In genomic region chr14:79549343-79549742, GRCm38 (mm10) we compare ENCODE assay signal across 9 mouse cellular contexts. TPM values are rescaled to one million over a fixed set of nuclear protein-coding genes. Genes with fewer than 3 reads are reported as not detected.
A peak's percentile ranks its signal among the peaks of the same experiment; 100 is the strongest.
DNase-seq lines count a peak whose midpoint lies in the region; ATAC-seq lines count a peak whose summit lies in the region.
"Had no signal": no experiment of that assay in that cellular context is flagged by ENCODE, and none has a peak within 500 bp of the region (broad histone marks: within the 10 kb centered on the region; RNA-seq: fewer than 3 reads in every experiment).

No protein-coding gene starts in this region.

- no peaks in the 10 kb centered on the region for H3K9me3 ChIP-seq in heart, embryonic 11.5 days (replicated peaks; ENCODE audit: control insufficient read depth, low read length)
- no peaks in the 10 kb centered on the region for H3K9me3 ChIP-seq in hindbrain, embryonic 13.5 days
- H3K9me3 ChIP-seq: hindbrain, embryonic 15.5 days had no signal

- no peaks in the 10 kb centered on the region for H3K27me3 ChIP-seq in heart, embryonic 11.5 days (ENCODE audit: control insufficient read depth, insufficient read depth, low read length)
- H3K27me3 ChIP-seq in hindbrain, embryonic 13.5 days: no peaks in the 10 kb centered on the region
- H3K27me3 ChIP-seq: hindbrain, embryonic 15.5 days had no signal

- 77% methylated on average over 7 of the region's 7 CpGs for WGBS in heart, embryonic 11.5 days (ENCODE audit: insufficient replicate concordance)
- 83% methylated on average over 7 of the region's 7 CpGs for WGBS in hindbrain, embryonic 13.5 days

- H3K9ac ChIP-seq in heart, embryonic 11.5 days (ENCODE audit: low read depth, low read length): no peak overlapping the region
- H3K9ac ChIP-seq in hindbrain, embryonic 13.5 days: no peak overlapping the region
- H3K9ac ChIP-seq: hindbrain, embryonic 15.5 days had no signal

- DNase-seq in heart, adult 18-20 months: peak; percentile 75
- DNase-seq in adrenal gland, postnatal 14 days: peak; percentile 40
- peak; percentile 24 for DNase-seq in heart, postnatal 4 days
- DNase-seq in lung, postnatal 25 days (ENCODE audit: low spot score): peak; percentile 86
- no peak for DNase-seq in cerebellum, adult 9-11 months
- DNase-seq in right cerebral cortex, postnatal 36 days (ENCODE audit: low spot score in 2 of 2): no peak

- no peak for ATAC-seq in heart, embryonic 11.5 days (replicated peaks; ENCODE audit: insufficient number of reproducible peaks, low FRiP score, low TSS enrichment)
- ATAC-seq in hindbrain, embryonic 13.5 days (ENCODE audit: low FRiP score): no peak

- H3K4me3 ChIP-seq in heart, embryonic 11.5 days (ENCODE audit: low read depth, low read length): no peak overlapping the region
- H3K4me3 ChIP-seq in hindbrain, embryonic 13.5 days: no peak overlapping the region
- H3K4me3 ChIP-seq: hindbrain, embryonic 15.5 days had no signal

- H3K4me2 ChIP-seq in heart, embryonic 11.5 days: no peak overlapping the region
- no peak overlapping the region for H3K4me2 ChIP-seq in hindbrain, embryonic 13.5 days
- H3K4me2 ChIP-seq: hindbrain, embryonic 15.5 days had no signal

- H3K4me1 ChIP-seq in heart, embryonic 11.5 days (ENCODE audit: control insufficient read depth, insufficient read depth, low read length): no peaks in the 10 kb centered on the region
- H3K4me1 ChIP-seq in hindbrain, embryonic 13.5 days (replicated peaks): no peaks in the 10 kb centered on the region
- H3K4me1 ChIP-seq: hindbrain, embryonic 15.5 days had no signal

- no peaks in the 10 kb centered on the region for H3K36me3 ChIP-seq in heart, embryonic 11.5 days (ENCODE audit: control insufficient read depth, insufficient read depth, low read length)
- no peaks in the 10 kb centered on the region for H3K36me3 ChIP-seq in hindbrain, embryonic 13.5 days
- H3K36me3 ChIP-seq: hindbrain, embryonic 15.5 days had no signal

- no peak overlapping the region for H3K27ac ChIP-seq in heart, embryonic 11.5 days (ENCODE audit: low read depth, low read length)
- no peak overlapping the region for H3K27ac ChIP-seq in hindbrain, embryonic 13.5 days
- H3K27ac ChIP-seq: hindbrain, embryonic 15.5 days had no signal

RNA-seq across cellular contexts. Expression of gene Sugt1, which starts 38.1 kb away (rescaled TPM):
- total RNA-seq in heart, adult 18-20 months (2021): 10 to 100 TPM; 68.8 TPM
- polyA plus RNA-seq in heart, embryonic 11.5 days (2014; fragmentation: Nextera tagmentation; extraction: Ambion mirVana): 118 and 119 TPM in 2 replicates
- 142 and 161 TPM in 2 replicates for total RNA-seq in adrenal gland, postnatal 14 days (2021)
- total RNA-seq in heart, postnatal 4 days (2021): 100 to 1,000 TPM in 1 of 2 experiments, 10 to 100 TPM in 1; 99.3 to 107 TPM
- 124 and 128 TPM in 2 replicates for polyA plus RNA-seq in hindbrain, embryonic 13.5 days (2015; fragmentation: Nextera tagmentation; extraction: Ambion mirVana)

Comparison
In these comparisons a context has a peak if more than half of its experiments do, and no peak if none do; other contexts are left out.
1. DNase-seq: peak in heart, adult 18-20 months (2 of 2), adrenal gland, postnatal 14 days (single experiment), heart, postnatal 4 days (single experiment) and lung, postnatal 25 days (single experiment); none in cerebellum, adult 9-11 months (single experiment) and right cerebral cortex, postnatal 36 days (0 of 2).